Mouse (Mus musculus) thymus, adult 2 months (tissue): Measurements from ENCODE around the gene Secisbp2. TPM values are rescaled to one million over a fixed set of nuclear protein-coding genes. Genes with fewer than 3 reads are reported as not detected.
A peak's percentile ranks its signal among the peaks of the same experiment; 100 is the strongest.

Experiments
- DNase-seq: peaks from one replicate; pipeline ENCODE4 v3.0.0; 2021
- H3K27ac ChIP-seq: fragments of 200-500 bp; 2 replicates; pipeline ENCODE4 v1.5.1; 2012; ENCODE audit warnings: low read length, control low read depth; ENCODE audit not compliant: control insufficient read depth, insufficient read depth
- H3K27me3 ChIP-seq: fragments of 200-500 bp; 2 replicates; pipeline ENCODE4 v1.6.1; 2012; ENCODE audit warnings: mild to moderate bottlenecking, low read length, moderate library complexity, mixed read lengths; ENCODE audit not compliant: control insufficient read depth, insufficient read depth
- H3K36me3 ChIP-seq: fragments of 200-500 bp; 2 replicates; pipeline ENCODE4 v1.6.1; 2012; ENCODE audit warnings: mild to moderate bottlenecking, low read length, moderate library complexity; ENCODE audit not compliant: control insufficient read depth, insufficient read depth
- H3K4me1 ChIP-seq: fragments of 200-500 bp; replicated peaks from 2 replicates; pipeline ENCODE4 v1.6.1; 2012; ENCODE audit warnings: low read length; ENCODE audit not compliant: control insufficient read depth, insufficient read depth
- H3K4me3 ChIP-seq: fragments of 200-500 bp; 2 replicates; pipeline ENCODE4 v1.5.1; 2012; ENCODE audit warnings: mild to moderate bottlenecking, low read length, control low read depth, moderate library complexity; ENCODE audit not compliant: control insufficient read depth, insufficient read depth
- CTCF ChIP-seq: fragments of 200-500 bp; IDR thresholded peaks from 2 replicates; pipeline ENCODE4 v1.5.1; 2012; ENCODE audit warnings: mild to moderate bottlenecking, control low read depth, low read length, moderate library complexity, borderline replicate concordance; ENCODE audit not compliant: control insufficient read depth, poor library complexity, insufficient read depth; ENCODE audit errors: extremely low read depth
- POLR2A ChIP-seq: fragments of 200-500 bp; IDR thresholded peaks from 2 replicates; pipeline ENCODE4 v1.6.1; 2012; ENCODE audit warnings: mild to moderate bottlenecking, low read length, control low read depth, moderate library complexity; ENCODE audit not compliant: control insufficient read depth, poor library complexity, insufficient read depth; ENCODE audit errors: extremely low read depth
- WGBS: fragments of 180-500 bp; shearing (Covaris S2); methylation state at CpG from one replicate; pipeline ENCODE4 v1.1.7; 2018; 5-methylcytosine and 5-hydroxymethylcytosine counted together
- polyA plus RNA-seq: library from polyadenylated mRNA; depleted of rRNA; stranded (reverse); fragments of >200 nt; gene quantifications from 2 replicates; pipeline ENCODE4 v1.2.3, GENCODE M21; 2012; rRNA removed

The Secisbp2 gene
- 50.1 and 50.8 TPM in 2 replicates for polyA plus RNA-seq

- WGBS: under 1% methylated on average over 69 of the region's 69 CpGs
- H3K36me3 ChIP-seq: peaks cover 21% of the 10 kb centered on the region
- no peaks in the 10 kb centered on the region for H3K27me3 ChIP-seq
- peak within 1 kb of the TSS; percentile 85 for H3K4me3 ChIP-seq
- peak within 1 kb of the TSS; percentile 45; the same call in 1 of the 2 replicates for H3K27ac ChIP-seq
- DNase-seq: peak; percentile 95
- peaks cover 10% of the 10 kb centered on the region for H3K4me1 ChIP-seq
- TF ChIP-seq CTCF (peak; percentile 92), POLR2A (peak; percentile 91)
Measured at GRCm38 (mm10) chr13:51651408-51652064, at the start of gene Secisbp2. Gene Secisbp2 (plus strand): TSS chr13:51651697.

GRCm38 (mm10) chr13:51602764-51603163 is 48.7 kb upstream of the Secisbp2 start:
- H3K36me3 ChIP-seq: no peaks in the 10 kb centered on the region
- no peak for DNase-seq
- H3K4me1 ChIP-seq: no peaks in the 10 kb centered on the region; the same call in 1 of the 2 replicates
- H3K27me3 ChIP-seq: no peaks in the 10 kb centered on the region
- no peak for TF ChIP-seq CTCF
- TF ChIP-seq POLR2A: no peak
- 89% methylated on average over 8 of the region's 8 CpGs for WGBS
- H3K4me3 ChIP-seq: no peak overlapping the region
- no peak overlapping the region for H3K27ac ChIP-seq

- Histone ChIP-seq H3K36me3 (no peaks in the 10 kb centered on the region), H3K4me1 (no peaks in the 10 kb centered on the region; the same call in 1 of the 2 replicates), H3K27ac (no peak overlapping the region), H3K27me3 (no peaks in the 10 kb centered on the region), H3K4me3 (no peak overlapping the region)
- 69% methylated on average over 16 of the region's 16 CpGs for WGBS
- no peak for DNase-seq
- TF ChIP-seq CTCF (no peak), POLR2A (no peak)
Measured at GRCm38 (mm10) chr13:51603221-51603893, 48.1 kb upstream of the Secisbp2 start.

- Histone ChIP-seq H3K27me3 (no peaks in the 10 kb centered on the region), H3K36me3 (no peaks in the 10 kb centered on the region), H3K27ac (no peak overlapping the region), H3K4me3 (no peak overlapping the region), H3K4me1 (no peaks in the 10 kb centered on the region)
- no peak for DNase-seq
- TF ChIP-seq CTCF (no peak), POLR2A (no peak)
- 72% methylated on average over 4 of the region's 4 CpGs for WGBS
Measured at GRCm38 (mm10) chr13:51603894-51604244, 47.6 kb upstream of the Secisbp2 start.

- Histone ChIP-seq H3K27ac (no peak overlapping the region), H3K27me3 (no peaks in the 10 kb centered on the region), H3K4me3 (no peak overlapping the region), H3K36me3 (no peaks in the 10 kb centered on the region), H3K4me1 (no peaks in the 10 kb centered on the region)
- DNase-seq: no peak
- TF ChIP-seq POLR2A (no peak), CTCF (no peak)
- 98% methylated on average over 7 of the region's 7 CpGs for WGBS
Measured at GRCm38 (mm10) chr13:51609231-51609630, 42.3 kb upstream of the Secisbp2 start.

- no peak overlapping the region for H3K27ac ChIP-seq
- WGBS: 32% methylated on average over 9 of the region's 9 CpGs
- no peak for TF ChIP-seq CTCF
- TF ChIP-seq POLR2A: no peak
Measured at GRCm38 (mm10) chr13:51611060-51611459, 40.4 kb upstream of the Secisbp2 start.

GRCm38 (mm10) chr13:51611500-51611899 is 40.0 kb upstream of the Secisbp2 start:
- Histone ChIP-seq H3K27ac (no peak overlapping the region), H3K36me3 (no peaks in the 10 kb centered on the region), H3K4me1 (peaks cover under 1% of the 10 kb centered on the region; the same call in 1 of the 2 replicates), H3K4me3 (no peak overlapping the region), H3K27me3 (no peaks in the 10 kb centered on the region)
- TF ChIP-seq CTCF (no peak), POLR2A (no peak)
- 60% methylated on average over 5 of the region's 5 CpGs for WGBS
- no peak for DNase-seq

More at GRCm38 (mm10) chr13:51611060-51611459, 40.4 kb upstream of the Secisbp2 start:
- H3K4me3 ChIP-seq: no peak overlapping the region
- H3K36me3 ChIP-seq: no peaks in the 10 kb centered on the region
- H3K4me1 ChIP-seq: no peaks in the 10 kb centered on the region; the same call in 1 of the 2 replicates
- no peaks in the 10 kb centered on the region for H3K27me3 ChIP-seq
- no peak for DNase-seq
